Mouse (Mus musculus) E14TG2a.4 (cell line): ENCODE data around the gene Rhot2.
A peak's percentile ranks its signal among the peaks of the same experiment; 100 is the strongest.

Source experiments
- H3K27me3 ChIP-seq: 2 replicates; pipeline ENCODE4 v1.6.1; 2014; ENCODE audit warnings: low read length, control low read depth; ENCODE audit not compliant: insufficient read depth
- H3K36me3 ChIP-seq: 2 replicates; pipeline ENCODE4 v1.6.1; 2014; ENCODE audit warnings: low read length, control low read depth; ENCODE audit not compliant: insufficient read depth
- H3K4me1 ChIP-seq: replicated peaks from 2 replicates; pipeline ENCODE4 v1.6.1; 2014; ENCODE audit warnings: low read depth, low read length, control low read depth
- H3K4me3 ChIP-seq: replicated peaks from 2 replicates; pipeline ENCODE4 v1.5.1; 2014; ENCODE audit warnings: mild to moderate bottlenecking, low read length
- H3K9me3 ChIP-seq: 2 replicates; pipeline ENCODE4 v1.6.1; 2014; ENCODE audit warnings: low read length, control low read depth
- CTCF ChIP-seq: conservative IDR thresholded peaks from 2 replicates; pipeline ENCODE4 v1.5.1; 2014; ENCODE audit warnings: low read length
- NANOG ChIP-seq: IDR thresholded peaks from 2 replicates; pipeline ENCODE4 v1.6.1; 2014; ENCODE audit warnings: borderline replicate concordance, low read length, mixed read lengths
- POU5F1 ChIP-seq: IDR thresholded peaks from 2 replicates; pipeline ENCODE4 v1.6.1; 2014; ENCODE audit warnings: low read length, borderline replicate concordance

Gene Rhot2

GRCm38 (mm10) chr17:25796951-25797369 lies 47.7 kb downstream of the Rhot2 start, which contains the start of gene Metrn:
Metrn (minus strand) TSS chr17:25797136.
- peak within 1 kb of the TSS; percentile 88 for H3K4me3 ChIP-seq
- H3K4me1 ChIP-seq, result peaks cover 52% of the 10 kb centered on the region
- H3K36me3 ChIP-seq, result peaks cover 12% of the 10 kb centered on the region
- no peak for TF ChIP-seq NANOG
- no peak for TF ChIP-seq POU5F1
- TF ChIP-seq CTCF, result no peak
- peaks cover 21% of the 10 kb centered on the region for H3K27me3 ChIP-seq
- H3K9me3 ChIP-seq, result no peaks in the 10 kb centered on the region

- H3K27me3 ChIP-seq, result peaks cover 15% of the 10 kb centered on the region
- peak overlapping the region; percentile 88 for H3K4me3 ChIP-seq
- H3K36me3 ChIP-seq, result peaks cover 12% of the 10 kb centered on the region
- H3K9me3 ChIP-seq, result no peaks in the 10 kb centered on the region
- TF ChIP-seq POU5F1 (no peak), NANOG (no peak), CTCF (no peak)
- H3K4me1 ChIP-seq, result peaks cover 55% of the 10 kb centered on the region
Observed at GRCm38 (mm10) chr17:25796211-25796771, 48.4 kb downstream of the Rhot2 start.

GRCm38 (mm10) chr17:25795609-25796092 lies 49.0 kb downstream of the Rhot2 start, which contains the start of gene AC134908.4:
AC134908.4 (minus strand) TSS chr17:25795659.
- TF ChIP-seq CTCF, result no peak
- no peak for TF ChIP-seq POU5F1
- no peak for TF ChIP-seq NANOG
- H3K9me3 ChIP-seq, result no peaks in the 10 kb centered on the region

GRCm38 (mm10) chr17:25794998-25795397 lies 49.7 kb downstream of the Rhot2 start:
- peaks cover 18% of the 10 kb centered on the region for H3K36me3 ChIP-seq
- peaks cover 64% of the 10 kb centered on the region for H3K4me1 ChIP-seq
- peaks cover 14% of the 10 kb centered on the region for H3K27me3 ChIP-seq
- H3K9me3 ChIP-seq, result no peaks in the 10 kb centered on the region
- no peak for TF ChIP-seq POU5F1
- H3K4me3 ChIP-seq, result peak overlapping the region; percentile 88; the same call in 1 of the 2 replicates

More at GRCm38 (mm10) chr17:25795609-25796092, 49.0 kb downstream of the Rhot2 start, which contains the start of gene AC134908.4:
- Histone ChIP-seq H3K36me3 (peaks cover 14% of the 10 kb centered on the region), H3K27me3 (peaks cover 14% of the 10 kb centered on the region), H3K4me3 (peak within 1 kb of the TSS; percentile 88), H3K4me1 (peaks cover 61% of the 10 kb centered on the region)

- Histone ChIP-seq H3K4me1 (peaks cover 64% of the 10 kb centered on the region), H3K9me3 (no peaks in the 10 kb centered on the region), H3K36me3 (peaks cover 26% of the 10 kb centered on the region), H3K4me3 (peak overlapping the region; percentile 41), H3K27me3 (peaks cover 14% of the 10 kb centered on the region)
- TF ChIP-seq NANOG, result no peak
- TF ChIP-seq POU5F1, result no peak
- TF ChIP-seq CTCF, result no peak
Observed at GRCm38 (mm10) chr17:25794197-25794596, 50.5 kb downstream of the Rhot2 start.

GRCm38 (mm10) chr17:25792615-25793014 lies 52.0 kb downstream of the Rhot2 start, which contains the start of gene Fam173a:
Fam173a (minus strand) TSS chr17:25792901.
- H3K36me3 ChIP-seq, result peaks cover 39% of the 10 kb centered on the region
- H3K27me3 ChIP-seq, result peaks cover 14% of the 10 kb centered on the region
- peak within 1 kb of the TSS; percentile 91 for H3K4me3 ChIP-seq
- TF ChIP-seq POU5F1 (no peak), CTCF (no peak), NANOG (no peak)
- no peaks in the 10 kb centered on the region for H3K9me3 ChIP-seq
- peaks cover 64% of the 10 kb centered on the region for H3K4me1 ChIP-seq

- Histone ChIP-seq H3K27me3 (peaks cover 14% of the 10 kb centered on the region), H3K9me3 (no peaks in the 10 kb centered on the region), H3K4me1 (peaks cover 58% of the 10 kb centered on the region), H3K36me3 (peaks cover 43% of the 10 kb centered on the region), H3K4me3 (peak overlapping the region; percentile 91)
- TF ChIP-seq POU5F1 (no peak), NANOG (no peak), CTCF (no peak)
Observed at GRCm38 (mm10) chr17:25791843-25792527, 52.7 kb downstream of the Rhot2 start.

GRCm38 (mm10) chr17:25791320-25791842 lies 53.3 kb downstream of the Rhot2 start:
- peaks cover 58% of the 10 kb centered on the region for H3K4me1 ChIP-seq
- no peaks in the 10 kb centered on the region for H3K9me3 ChIP-seq
- peaks cover 43% of the 10 kb centered on the region for H3K36me3 ChIP-seq
- peaks cover 13% of the 10 kb centered on the region for H3K27me3 ChIP-seq
- no peak for TF ChIP-seq NANOG
- TF ChIP-seq CTCF, result no peak
- TF ChIP-seq POU5F1, result no peak
- H3K4me3 ChIP-seq, result peak overlapping the region; percentile 91
